Mouse (Mus musculus) forebrain, embryonic 16.5 days (tissue): ENCODE measurements around the gene Shcbp1. TPM values are rescaled to one million over a fixed set of nuclear protein-coding genes. Genes with fewer than 3 reads are reported as not detected.
"Not testable (repeated sequence)": the region's sequence is repeated elsewhere in the genome, so short reads cannot be mapped to it uniquely, and the experiment has no call there.

ENCODE experiments used
- ATAC-seq: fragments of 200-750 bp; cut with Nextera tagmentation; 2 replicates; pipeline ENCODE4 v1.8.0; 2017; ENCODE audit warnings: mild to moderate bottlenecking, moderate library complexity
- H3K27ac ChIP-seq: fragments of 300-500 bp; sonication (generic); 2 replicates; pipeline ENCODE4 v1.5.1; 2014; ENCODE audit warnings: low read length, control low read depth
- H3K27me3 ChIP-seq: fragments of 300-500 bp; sonication (generic); replicated peaks from 2 replicates; pipeline ENCODE4 v1.6.1; 2014; ENCODE audit warnings: low read length; ENCODE audit not compliant: control insufficient read depth, insufficient read depth
- H3K36me3 ChIP-seq: fragments of 300-500 bp; sonication (generic); 2 replicates; pipeline ENCODE4 v1.6.1; 2014; ENCODE audit not compliant: control insufficient read depth, insufficient read depth
- H3K4me1 ChIP-seq: fragments of 300-500 bp; sonication (generic); replicated peaks from 2 replicates; pipeline ENCODE4 v1.6.1; 2014; ENCODE audit warnings: low read length; ENCODE audit not compliant: control insufficient read depth, insufficient read depth
- H3K4me2 ChIP-seq: fragments of 300-500 bp; sonication (generic); 2 replicates; pipeline ENCODE4 v1.6.1; 2014; ENCODE audit warnings: mild to moderate bottlenecking, low read length, control low read depth
- H3K4me3 ChIP-seq: fragments of 300-500 bp; sonication (generic); replicated peaks from 2 replicates; pipeline ENCODE4 v1.5.1; 2014; ENCODE audit warnings: mild to moderate bottlenecking, low read length, control low read depth
- H3K9ac ChIP-seq: fragments of 300-500 bp; sonication (generic); replicated peaks from 2 replicates; pipeline ENCODE4 v1.6.1; 2014; ENCODE audit warnings: low read depth, low read length, control low read depth
- H3K9me3 ChIP-seq: fragments of 300-500 bp; sonication (generic); 2 replicates; pipeline ENCODE4 v1.6.1; 2016; ENCODE audit warnings: low read length; ENCODE audit not compliant: control insufficient read depth
- WGBS: fragments of 180-500 bp; shearing (Covaris S2); extraction: QIAGEN DNeasy Blood & Tissue Kit; methylation state at CpG from one replicate; pipeline ENCODE4 v1.1.7; 2014; 5-methylcytosine and 5-hydroxymethylcytosine counted together
- polyA plus RNA-seq: library from polyadenylated mRNA; unstranded; fragments of >200 nt; fragmentation: Nextera tagmentation; extraction: Ambion mirVana; gene quantifications from 2 replicates; pipeline ENCODE4 v1.2.1, GENCODE M21; 2015

Shcbp1 gene
- polyA plus RNA-seq, 1 experiment from 2014 or later = 25.4 TPM

GRCm38 (mm10) chr8:4707916-4708315 is 71.5 kb downstream of the Shcbp1 start:
- ATAC-seq, H3K36me3 ChIP-seq: not testable (repeated sequence)

GRCm38 (mm10) chr8:4691634-4692033 is 87.7 kb downstream of the Shcbp1 start:
- no peak for ATAC-seq
- Histone ChIP-seq H3K4me2 (no peak overlapping the region), H3K27me3 (no peaks in the 10 kb centered on the region), H3K27ac (no peak overlapping the region), H3K9me3 (no peaks in the 10 kb centered on the region), H3K4me1 (no peaks in the 10 kb centered on the region), H3K9ac (no peak overlapping the region), H3K36me3 (no peaks in the 10 kb centered on the region), H3K4me3 (no peak overlapping the region)
- 73% methylated on average over 1 of the region's 1 CpGs for WGBS

More at GRCm38 (mm10) chr8:4707916-4708315, 71.5 kb downstream of the Shcbp1 start:
- not testable (repeated sequence) for H3K4me1 ChIP-seq, H3K27ac ChIP-seq, H3K9me3 ChIP-seq, H3K27me3 ChIP-seq, H3K4me3 ChIP-seq, H3K4me2 ChIP-seq, H3K9ac ChIP-seq
- WGBS = 80% methylated on average over 7 of the region's 7 CpGs

Other genes starting within 250 kb of the Shcbp1 start
- gene Zfp958, start 166.4 kb downstream of the Shcbp1 start, polyA plus RNA-seq = 19.3 and 24.4 TPM in 2 replicates